Mouse (Mus musculus) embryonic facial prominence, embryonic 10.5 days (tissue): ENCODE data around the gene Gin1. TPM values are rescaled to one million over a fixed set of nuclear protein-coding genes. Genes with fewer than 3 reads are reported as not detected.
"Not testable (repeated sequence)": the region's sequence is repeated elsewhere in the genome, so short reads cannot be mapped to it uniquely, and the experiment has no call there.

ENCODE experiments used
- DNase-seq: peaks from one replicate; pipeline ENCODE4 v3.0.0-alpha.2; 2017; ENCODE audit warnings: low spot score
- H3K27ac ChIP-seq: fragments of 300-500 bp; sonication (generic); replicated peaks from 2 replicates; pipeline ENCODE4 v1.5.1; 2016; ENCODE audit warnings: mild to moderate bottlenecking
- H3K27me3 ChIP-seq: fragments of 300-500 bp; sonication (generic); replicated peaks from 2 replicates; pipeline ENCODE4 v1.6.1; 2016; ENCODE audit warnings: low read depth, mild to moderate bottlenecking; ENCODE audit not compliant: poor library complexity, severe bottlenecking
- H3K36me3 ChIP-seq: fragments of 300-500 bp; sonication (generic); replicated peaks from 2 replicates; pipeline ENCODE4 v1.6.1; 2016; ENCODE audit warnings: mild to moderate bottlenecking, moderate library complexity
- H3K4me1 ChIP-seq: fragments of 300-500 bp; sonication (generic); 2 replicates; pipeline ENCODE4 v1.6.1; 2016
- H3K4me3 ChIP-seq: fragments of 300-500 bp; sonication (generic); 2 replicates; pipeline ENCODE4 v1.5.1; 2016; ENCODE audit warnings: mild to moderate bottlenecking, moderate library complexity
- H3K9me3 ChIP-seq: fragments of 300-500 bp; sonication (generic); 2 replicates; pipeline ENCODE4 v1.6.1; 2016; ENCODE audit warnings: mild to moderate bottlenecking
- WGBS: fragments of 180-500 bp; shearing (Covaris S2); methylation state at CpG from one replicate; pipeline ENCODE4 v1.1.7; 2016; 5-methylcytosine and 5-hydroxymethylcytosine counted together
- polyA plus RNA-seq: library from polyadenylated mRNA; unstranded; fragments of >200 nt; fragmentation: Nextera tagmentation; extraction: Ambion mirVana; gene quantifications from 2 replicates; pipeline ENCODE4 v1.2.1, GENCODE M21; 2016

Gene Gin1
- 15.9 and 17.4 TPM in 2 replicates for polyA plus RNA-seq

DNA sequence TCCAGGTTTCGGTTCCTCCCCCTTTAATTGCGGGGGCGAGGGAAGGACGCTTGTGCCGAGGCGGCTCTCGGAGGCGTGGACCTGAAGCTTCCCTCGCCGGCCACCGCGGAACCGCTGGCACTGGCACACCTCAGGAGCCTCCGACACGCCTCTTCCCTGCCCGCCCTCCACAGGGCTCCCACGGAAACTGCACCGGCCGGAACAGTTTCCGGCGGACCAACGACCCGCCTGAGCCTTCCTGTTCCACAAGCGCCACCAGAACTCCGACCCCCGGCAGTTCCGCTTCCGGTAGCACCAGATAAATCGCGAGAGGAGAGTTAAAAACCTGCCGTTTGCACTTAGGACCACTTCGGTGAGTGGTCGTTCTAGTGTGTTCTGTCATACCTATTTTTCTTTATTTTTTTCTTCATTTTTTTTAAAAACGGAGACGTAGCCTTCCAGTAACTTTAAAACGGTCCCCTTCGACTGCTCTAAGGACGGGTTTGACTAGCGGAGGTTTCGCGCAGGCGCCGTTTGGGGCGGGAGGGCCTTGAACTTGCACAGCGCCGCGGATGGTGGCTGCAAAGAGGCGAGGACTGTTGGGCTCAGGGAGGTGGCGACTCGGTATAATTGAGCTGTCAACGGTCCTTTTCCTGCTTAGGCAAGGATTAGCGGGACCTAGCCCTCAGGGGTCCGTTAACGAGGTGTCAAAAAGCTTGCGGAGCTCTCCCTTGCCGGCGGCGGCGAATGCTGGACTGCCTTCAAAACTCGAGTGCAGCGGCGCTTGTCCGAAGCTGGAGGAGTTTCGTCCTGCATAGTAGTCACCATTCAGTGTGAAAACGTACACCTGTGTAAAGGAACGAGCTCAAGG is at the start of gene Gin1, which contains the start of gene Ppip5k2:
TSS of gene Gin1 (plus strand) at position 269 of the 850 bp plus-strand sequence.
TSS of gene Ppip5k2 (minus strand) at position 508 of the 850 bp plus-strand sequence.
- H3K9me3 ChIP-seq: no peaks in the 10 kb centered on the region
- peak within 1 kb of the TSS; percentile 90 for H3K4me3 ChIP-seq
- H3K36me3 ChIP-seq: no peaks in the 10 kb centered on the region
- peak within 1 kb of the TSS; percentile 90 for H3K27ac ChIP-seq
- peak; percentile 96 for DNase-seq
- H3K4me1 ChIP-seq: peaks cover 20% of the 10 kb centered on the region
- WGBS: under 1% methylated on average over 66 of the region's 66 CpGs
- no peaks in the 10 kb centered on the region for H3K27me3 ChIP-seq

DNA sequence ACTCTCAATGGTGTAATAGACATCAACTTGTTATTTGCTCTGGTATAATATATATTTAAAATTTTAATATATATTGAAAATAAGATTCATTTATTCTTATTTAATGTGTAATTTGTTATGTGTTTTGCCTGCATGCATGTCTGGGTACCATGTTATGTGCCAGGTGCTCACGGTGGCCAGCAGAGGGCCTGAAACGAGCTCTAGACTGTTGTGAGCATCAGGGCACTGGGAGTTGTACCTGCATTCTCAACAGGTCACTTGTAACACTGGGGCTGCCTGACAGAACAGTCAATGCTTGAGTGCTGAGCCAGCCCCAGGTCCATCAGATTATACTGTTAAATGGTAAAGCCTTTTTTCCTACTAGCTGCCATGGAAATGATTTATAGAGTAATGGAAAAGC is 43.2 kb upstream of the Gin1 start:
- H3K27ac ChIP-seq: no peak overlapping the region
- no peak overlapping the region for H3K4me3 ChIP-seq
- no peaks in the 10 kb centered on the region for H3K9me3 ChIP-seq
- peaks cover 63% of the 10 kb centered on the region for H3K36me3 ChIP-seq
- no peaks in the 10 kb centered on the region for H3K27me3 ChIP-seq
- H3K4me1 ChIP-seq: no peaks in the 10 kb centered on the region
- no peak for DNase-seq
- WGBS: 74% methylated on average over 2 of the region's 2 CpGs

DNA sequence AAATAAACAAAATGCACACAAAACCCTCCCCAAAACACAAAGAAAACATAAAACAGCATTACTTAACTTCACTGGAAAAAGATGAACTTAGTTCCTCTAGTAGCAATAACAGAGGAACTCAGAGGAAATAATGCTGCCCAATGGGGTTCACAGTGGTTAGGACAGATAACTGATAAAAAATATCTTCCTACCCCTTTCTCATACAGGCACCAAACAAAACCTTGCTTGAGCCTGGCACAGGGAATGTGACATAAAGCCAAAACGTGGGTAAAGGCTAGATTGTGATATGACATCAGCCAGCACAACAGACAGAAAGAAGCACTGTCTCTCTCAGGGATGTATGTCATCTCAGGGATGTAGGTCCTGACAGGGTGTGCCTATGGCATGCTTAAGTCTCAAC is 40.6 kb upstream of the Gin1 start:
- Histone ChIP-seq H3K27me3 (no peaks in the 10 kb centered on the region), H3K27ac (no peak overlapping the region), H3K4me3 (no peak overlapping the region), H3K9me3 (no peaks in the 10 kb centered on the region), H3K4me1 (no peaks in the 10 kb centered on the region), H3K36me3 (peaks cover 71% of the 10 kb centered on the region)
- WGBS: 86% methylated on average over 1 of the region's 1 CpGs
- DNase-seq: no peak

DNA sequence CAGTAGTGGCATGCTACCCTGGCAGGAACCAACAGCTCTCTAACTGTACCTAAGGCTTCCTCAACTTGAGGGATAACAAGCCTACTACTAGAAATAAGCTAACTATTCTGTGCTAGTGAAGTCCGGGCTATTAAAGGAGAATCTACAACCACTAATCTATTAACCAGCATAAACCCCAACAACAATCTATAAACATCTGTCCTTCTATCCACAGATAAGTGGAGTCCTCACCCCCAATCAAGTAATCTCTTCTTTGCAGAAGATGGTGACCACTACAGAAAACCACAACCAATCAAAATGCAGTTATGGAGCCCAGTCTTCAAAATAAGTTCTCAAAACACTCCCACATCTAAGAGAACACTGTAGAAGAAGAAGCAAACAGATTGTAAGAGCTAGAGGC is 26.9 kb upstream of the Gin1 start:
- 96% methylated on average over 1 of the region's 1 CpGs for WGBS
- no peaks in the 10 kb centered on the region for H3K4me1 ChIP-seq
- no peak overlapping the region for H3K27ac ChIP-seq
- H3K4me3 ChIP-seq: no peak overlapping the region
- peaks cover 85% of the 10 kb centered on the region for H3K36me3 ChIP-seq
- H3K9me3 ChIP-seq: no peaks in the 10 kb centered on the region
- H3K27me3 ChIP-seq: no peaks in the 10 kb centered on the region
- DNase-seq: no peak

DNA sequence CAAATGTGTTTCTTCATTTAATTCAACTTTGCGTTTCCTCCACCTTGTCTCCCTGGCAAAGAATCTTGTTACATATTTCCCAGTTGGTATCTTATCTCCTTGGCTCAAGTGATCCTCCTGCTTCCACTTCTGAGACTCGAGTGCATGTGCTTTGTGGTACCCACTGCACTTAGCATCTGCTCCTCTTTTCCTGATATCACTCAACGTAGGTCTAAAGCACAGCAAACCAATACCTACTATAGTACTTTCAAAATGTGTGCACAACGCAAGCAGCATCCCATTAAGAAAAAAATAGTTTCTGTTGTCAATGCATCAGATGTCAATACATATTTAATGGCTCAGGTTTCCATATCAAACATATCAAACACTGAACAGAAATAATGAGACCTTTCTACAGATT is 24.3 kb upstream of the Gin1 start:
- peaks cover 88% of the 10 kb centered on the region for H3K36me3 ChIP-seq
- H3K4me3 ChIP-seq: no peak overlapping the region
- H3K4me1 ChIP-seq: no peaks in the 10 kb centered on the region
- H3K27me3 ChIP-seq: no peaks in the 10 kb centered on the region
- no peak for DNase-seq
- no peaks in the 10 kb centered on the region for H3K9me3 ChIP-seq
- H3K27ac ChIP-seq: no peak overlapping the region
- 91% methylated on average over 4 of the region's 4 CpGs for WGBS

DNA sequence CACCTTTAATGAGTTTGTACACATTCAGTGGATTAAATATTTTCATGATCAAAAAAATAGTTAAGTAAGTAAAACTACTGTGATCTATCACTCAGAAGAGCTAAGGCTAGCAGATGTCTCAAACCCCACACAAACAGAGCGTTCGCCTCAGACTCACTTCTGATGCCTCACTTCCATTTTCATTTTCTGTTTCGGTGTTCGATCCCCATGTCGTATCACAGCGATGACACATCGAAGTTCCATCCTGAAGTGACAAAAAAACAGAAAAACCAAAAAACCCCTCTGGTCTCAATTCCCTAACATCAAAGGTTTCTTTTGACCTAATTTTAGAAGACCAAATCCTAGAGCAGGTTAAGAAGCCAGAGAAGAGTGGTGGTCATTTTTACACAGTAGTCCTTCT is 23.7 kb upstream of the Gin1 start:
- no peak for DNase-seq
- H3K4me1 ChIP-seq: no peaks in the 10 kb centered on the region
- no peaks in the 10 kb centered on the region for H3K9me3 ChIP-seq
- no peak overlapping the region for H3K27ac ChIP-seq
- peaks cover 87% of the 10 kb centered on the region for H3K36me3 ChIP-seq
- no peaks in the 10 kb centered on the region for H3K27me3 ChIP-seq
- WGBS: 96% methylated on average over 7 of the region's 7 CpGs
- no peak overlapping the region for H3K4me3 ChIP-seq

DNA sequence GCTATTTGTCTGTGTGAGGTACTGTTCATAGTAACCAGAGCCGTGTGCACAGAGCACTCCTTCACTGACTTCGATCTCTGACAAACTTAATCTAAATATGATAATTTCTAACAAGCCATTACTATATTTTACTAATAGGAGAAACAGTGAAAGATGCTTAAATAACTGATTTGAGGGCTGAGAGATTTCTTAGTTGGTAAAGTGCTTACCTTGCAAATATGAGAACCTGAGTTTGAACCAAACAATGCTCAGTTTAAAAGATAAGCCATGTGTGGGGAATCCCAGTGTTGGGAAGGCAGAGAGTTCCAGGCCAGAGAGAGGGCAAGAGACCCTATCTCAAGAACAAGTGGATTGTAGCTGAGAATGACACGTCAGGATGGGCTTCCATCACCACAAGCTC is 21.8 kb upstream of the Gin1 start:
- Histone ChIP-seq H3K9me3 (no peaks in the 10 kb centered on the region), H3K4me1 (no peaks in the 10 kb centered on the region), H3K27me3 (no peaks in the 10 kb centered on the region), H3K36me3 (peaks cover 88% of the 10 kb centered on the region), H3K27ac (no peak overlapping the region), H3K4me3 (no peak overlapping the region)
- no peak for DNase-seq
- 92% methylated on average over 3 of the region's 3 CpGs for WGBS

DNA sequence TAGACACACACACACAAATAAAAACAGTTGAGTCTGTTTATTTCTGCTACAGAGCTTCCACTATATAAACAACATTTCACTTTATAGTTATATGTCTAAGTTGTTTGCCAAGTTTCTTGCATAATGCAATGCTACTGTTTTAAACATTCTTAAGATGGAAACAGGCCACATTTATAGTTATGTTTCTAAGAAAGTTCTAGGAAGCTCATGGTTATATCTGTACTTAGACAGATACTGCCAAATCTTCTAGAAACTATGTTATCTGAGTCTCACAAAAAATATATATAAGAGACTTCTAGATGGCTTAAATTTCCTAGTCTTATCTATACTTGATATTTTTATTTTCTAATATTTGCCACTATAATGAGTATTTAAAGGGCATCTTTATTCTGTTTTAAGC is 16.8 kb upstream of the Gin1 start:
- Histone ChIP-seq H3K4me3 (no peak overlapping the region), H3K9me3 (no peaks in the 10 kb centered on the region), H3K36me3 (peaks cover 77% of the 10 kb centered on the region), H3K27ac (no peak overlapping the region), H3K27me3 (no peaks in the 10 kb centered on the region), H3K4me1 (no peaks in the 10 kb centered on the region)
- DNase-seq: no peak

DNA sequence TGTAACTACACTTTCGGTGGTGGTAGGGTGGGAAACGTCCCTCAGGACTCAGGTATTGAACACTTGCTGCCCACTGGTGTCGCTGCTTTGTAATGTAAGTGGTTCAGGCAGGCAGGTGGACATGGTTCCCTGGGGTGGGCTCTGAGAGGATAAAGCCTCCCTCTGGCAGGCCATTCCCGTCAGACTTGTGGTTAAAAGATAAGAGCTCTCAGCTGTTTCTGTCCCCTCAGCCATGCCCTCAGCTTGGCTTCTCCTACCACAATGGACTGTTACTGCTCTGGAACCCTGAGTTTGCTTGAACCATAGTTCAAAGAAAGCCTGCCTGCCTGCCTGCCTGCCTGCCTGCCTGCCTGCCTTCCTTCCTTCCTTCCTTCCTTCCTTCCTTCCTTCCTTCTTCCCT is 15.6 kb upstream of the Gin1 start:
- WGBS: 80% methylated on average over 4 of the region's 4 CpGs
- Histone ChIP-seq H3K36me3 (peaks cover 70% of the 10 kb centered on the region), H3K4me3 (no peak overlapping the region), H3K9me3 (no peaks in the 10 kb centered on the region), H3K27me3 (no peaks in the 10 kb centered on the region), H3K27ac (no peak overlapping the region), H3K4me1 (no peaks in the 10 kb centered on the region)
- no peak for DNase-seq

DNA sequence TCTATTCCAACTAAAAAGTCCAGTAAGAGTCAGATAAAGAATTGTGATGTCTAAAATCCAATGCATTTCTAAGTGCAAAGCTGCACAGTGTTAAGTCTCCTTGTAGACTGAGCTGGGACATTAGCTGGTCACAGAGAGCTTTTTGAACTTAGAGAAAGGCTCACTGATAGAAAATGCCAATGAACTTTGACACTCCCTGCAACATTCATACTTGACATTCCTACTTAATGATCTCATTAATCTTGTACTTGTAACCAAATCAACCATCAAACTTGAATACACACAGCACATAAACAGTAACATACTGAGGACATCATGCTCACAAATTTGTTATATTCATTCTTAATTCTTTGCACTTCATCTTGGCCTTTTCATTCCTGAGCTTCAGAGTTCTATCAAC is 10.1 kb upstream of the Gin1 start:
- Histone ChIP-seq H3K4me3 (no peak overlapping the region), H3K36me3 (peaks cover 34% of the 10 kb centered on the region), H3K9me3 (no peaks in the 10 kb centered on the region), H3K27me3 (no peaks in the 10 kb centered on the region), H3K27ac (no peak overlapping the region), H3K4me1 (no peaks in the 10 kb centered on the region)
- DNase-seq: no peak

DNA sequence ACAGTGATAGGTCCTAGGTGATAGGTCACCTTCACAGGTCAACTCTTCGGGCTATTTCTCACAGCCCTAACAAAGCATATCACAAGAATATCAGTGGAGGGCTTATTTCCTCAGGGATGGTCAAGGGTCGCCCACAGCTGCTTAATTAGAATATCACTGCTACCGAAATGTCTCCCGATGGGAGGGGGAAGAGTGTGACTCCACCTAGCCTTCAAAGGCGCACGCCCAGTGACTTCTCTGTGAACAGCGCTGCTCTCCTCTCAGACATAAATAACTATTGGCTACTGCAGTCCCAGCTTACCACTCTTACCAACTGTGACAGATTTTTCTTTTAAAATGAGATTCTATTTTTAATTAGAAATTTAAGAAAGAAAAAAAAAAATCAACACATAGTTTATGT is 9.4 kb upstream of the Gin1 start:
- Histone ChIP-seq H3K4me3 (no peak overlapping the region), H3K27me3 (no peaks in the 10 kb centered on the region), H3K4me1 (no peaks in the 10 kb centered on the region), H3K9me3 (no peaks in the 10 kb centered on the region), H3K36me3 (peaks cover 27% of the 10 kb centered on the region), H3K27ac (no peak overlapping the region)
- DNase-seq: no peak
- 71% methylated on average over 7 of the region's 7 CpGs for WGBS

DNA sequence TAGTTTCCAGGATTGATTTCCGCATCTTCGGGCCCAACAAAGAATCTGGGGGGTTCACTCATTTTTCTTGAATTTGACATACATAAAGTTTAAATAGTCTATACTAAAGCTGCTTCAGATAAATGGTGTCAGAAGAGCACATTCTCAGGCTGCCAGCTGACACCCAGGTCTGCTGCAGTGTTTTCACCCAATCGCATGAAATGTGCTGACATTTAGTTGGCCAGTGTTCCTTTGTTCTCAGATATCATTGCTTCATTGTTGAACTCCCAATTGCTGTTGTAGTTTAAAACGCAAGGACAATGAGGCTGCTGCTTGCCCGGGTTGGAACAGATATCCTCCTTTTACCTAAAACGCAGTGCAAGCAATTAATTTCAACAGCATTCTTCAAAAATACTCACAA is 8.5 kb upstream of the Gin1 start:
- WGBS: 87% methylated on average over 6 of the region's 6 CpGs
- DNase-seq: no peak
- H3K4me3 ChIP-seq: no peak overlapping the region

DNA sequence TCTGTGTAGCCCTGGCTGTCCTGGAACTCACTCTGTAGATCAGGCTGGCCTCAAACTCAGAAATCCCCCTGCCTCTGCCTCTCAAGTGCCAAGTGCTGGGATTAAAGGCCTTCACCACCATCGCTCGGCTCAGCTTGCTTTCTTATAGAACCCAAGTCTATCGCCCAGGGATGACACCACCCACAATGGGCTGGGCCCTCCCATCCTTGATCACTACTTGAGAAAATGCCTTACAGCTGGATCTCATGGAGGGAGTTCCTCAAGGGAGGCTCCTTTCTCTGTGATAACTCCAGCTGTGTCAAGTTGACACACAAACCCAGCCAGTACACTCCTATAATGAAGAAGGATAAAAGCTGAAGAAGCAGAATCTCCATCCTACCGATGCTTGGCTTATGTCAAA is 4.3 kb upstream of the Gin1 start:
- H3K27me3 ChIP-seq, H3K9me3 ChIP-seq, DNase-seq, H3K27ac ChIP-seq, H3K36me3 ChIP-seq, H3K4me3 ChIP-seq: not testable (repeated sequence)
- 84% methylated on average over 4 of the region's 4 CpGs for WGBS
- peaks cover 15% of the 10 kb centered on the region for H3K4me1 ChIP-seq

More for the DNA sequence above, 8.5 kb upstream of the Gin1 start:
- H3K27ac ChIP-seq: no peak overlapping the region
- H3K4me1 ChIP-seq: no peaks in the 10 kb centered on the region
- no peaks in the 10 kb centered on the region for H3K9me3 ChIP-seq
- peaks cover 18% of the 10 kb centered on the region for H3K36me3 ChIP-seq
- no peaks in the 10 kb centered on the region for H3K27me3 ChIP-seq
